Mouse (Mus musculus) CH12.LX (cell line): ENCODE results near the gene Btbd8. TPM values are rescaled to one million over a fixed set of nuclear protein-coding genes. Genes with fewer than 3 reads are reported as not detected.

Source experiments
- DNase-seq: peaks from one replicate; pipeline ENCODE4 v3.0.0-alpha.2; 2013; ENCODE audit errors: extremely low read depth
- H3K27ac ChIP-seq: 2 replicates; pipeline ENCODE4 v1.5.1; 2012; ENCODE audit warnings: low read depth, mild to moderate bottlenecking, control low read depth, moderate library complexity; ENCODE audit not compliant: insufficient read depth
- H3K27me3 ChIP-seq: replicated peaks from 2 replicates; pipeline ENCODE3; 2012; ENCODE audit warnings: inconsistent platforms
- H3K36me3 ChIP-seq, 2 experiments: replicated peaks in 1 of 2; 2 replicates each; pipeline versions ENCODE3 to v1.6.1; 2012; ENCODE audit warnings: inconsistent platforms in 1 of 2, low read length in 1 of 2, mild to moderate bottlenecking in 1 of 2, mixed read lengths in 1 of 2, moderate library complexity in 1 of 2; ENCODE audit not compliant: control insufficient read depth in 1 of 2, insufficient read depth in 1 of 2
- H3K4me1 ChIP-seq, 2 experiments: 2 replicates each; pipeline ENCODE4 v1.6.1; 2012; ENCODE audit warnings: inconsistent platforms in 1 of 2, moderate library complexity in 1 of 2; ENCODE audit not compliant: insufficient read depth in 2 of 2, control insufficient read depth in 1 of 2
- H3K4me2 ChIP-seq: 2 replicates; pipeline ENCODE4 v1.6.1; 2012; ENCODE audit warnings: low read depth, mild to moderate bottlenecking, control low read depth; ENCODE audit not compliant: poor library complexity, insufficient read depth, severe bottlenecking
- H3K4me3 ChIP-seq, 3 experiments: fragments of 150-350 bp in 1 of 3; sonication (generic) in 1 of 3; replicated peaks in 1 of 3; 2 replicates each; pipeline versions ENCODE3 to v1.5.1; 2011 to 2012; ENCODE audit warnings: low read depth in 2 of 3, low read length in 2 of 3, mild to moderate bottlenecking in 2 of 3, moderate library complexity in 2 of 3, control low read depth in 1 of 3, improper control_type of control experiment in 1 of 3, inconsistent platforms in 1 of 3, mixed read lengths in 1 of 3; ENCODE audit not compliant: poor library complexity in 1 of 3
- H3K79me2 ChIP-seq: replicated peaks from 2 replicates; pipeline ENCODE4 v1.6.1; 2012; ENCODE audit warnings: mild to moderate bottlenecking, moderate library complexity; ENCODE audit not compliant: control insufficient read depth, poor library complexity, insufficient read depth, severe bottlenecking; ENCODE audit errors: extremely low read depth
- H3K9ac ChIP-seq: 2 replicates; pipeline ENCODE4 v1.6.1; 2012; ENCODE audit warnings: low read depth, mild to moderate bottlenecking, control low read depth, moderate library complexity; ENCODE audit not compliant: insufficient read depth
- H3K9me3 ChIP-seq: replicated peaks from 2 replicates; pipeline ENCODE3; 2012; ENCODE audit warnings: low read length, inconsistent platforms, mixed read lengths
- BHLHE40 ChIP-seq: IDR thresholded peaks from 2 replicates; pipeline ENCODE4 v1.6.1; 2011; ENCODE audit warnings: mild to moderate bottlenecking, low read depth, low read length, improper control_type of control experiment
- CHD1 ChIP-seq: IDR thresholded peaks from 2 replicates; pipeline ENCODE4 v1.6.1; 2012; ENCODE audit warnings: low read depth, low read length, improper control_type of control experiment, inconsistent platforms
- CTCF ChIP-seq, 2 experiments: IDR thresholded peaks in 1 of 2; conservative IDR thresholded peaks in 1 of 2; 2 replicates each; pipeline ENCODE4 v1.5.1; 2011 to 2012; ENCODE audit warnings: low read depth in 2 of 2, low read length in 2 of 2, improper control_type of control experiment in 1 of 2, inconsistent platforms in 1 of 2, mild to moderate bottlenecking in 1 of 2, moderate library complexity in 1 of 2
- E2F4 ChIP-seq: IDR thresholded peaks from 2 replicates; pipeline ENCODE4 v1.6.1; 2011; ENCODE audit warnings: low read depth, low read length, improper control_type of control experiment; ENCODE audit not compliant: insufficient replicate concordance
- ELF1 ChIP-seq: IDR thresholded peaks from 2 replicates; pipeline ENCODE4 v1.6.1; 2014; ENCODE audit warnings: low read depth, mild to moderate bottlenecking, inconsistent platforms, low read length, improper control_type of control experiment
- EP300 ChIP-seq: IDR thresholded peaks from 2 replicates; pipeline ENCODE4 v1.6.1; 2011; ENCODE audit warnings: low read length, improper control_type of control experiment
- GABPA ChIP-seq: IDR thresholded peaks from 2 replicates; pipeline ENCODE4 v1.6.1; 2012; ENCODE audit warnings: low read depth, low read length, improper control_type of control experiment, inconsistent platforms; ENCODE audit not compliant: insufficient replicate concordance
- IRF4 ChIP-seq: IDR thresholded peaks from 2 replicates; pipeline ENCODE4 v1.6.1; 2014; ENCODE audit warnings: low read depth, mild to moderate bottlenecking, inconsistent platforms, low read length, improper control_type of control experiment
- JUN ChIP-seq: IDR thresholded peaks from 2 replicates; pipeline ENCODE4 v1.6.1; 2011; ENCODE audit warnings: low read depth, mild to moderate bottlenecking, low read length, improper control_type of control experiment, moderate library complexity; ENCODE audit not compliant: insufficient read depth
- MAFK ChIP-seq: IDR thresholded peaks from 2 replicates; pipeline ENCODE4 v1.6.1; 2011; ENCODE audit warnings: low read length, improper control_type of control experiment; ENCODE audit not compliant: insufficient replicate concordance
- MAX ChIP-seq: IDR thresholded peaks from 2 replicates; pipeline ENCODE4 v1.6.1; 2011; ENCODE audit warnings: low read length, improper control_type of control experiment
- MXI1 ChIP-seq: IDR thresholded peaks from 2 replicates; pipeline ENCODE4 v1.6.1; 2011; ENCODE audit warnings: mild to moderate bottlenecking, low read depth, low read length, improper control_type of control experiment
- MYC ChIP-seq: IDR thresholded peaks from 2 replicates; pipeline ENCODE4 v1.6.1; 2011; ENCODE audit warnings: low read depth, mild to moderate bottlenecking, improper control_type of control experiment, low read length
- NELFE ChIP-seq: IDR thresholded peaks from 2 replicates; pipeline ENCODE4 v1.6.1; 2011; ENCODE audit warnings: low read depth, low read length, improper control_type of control experiment
- PAX5 ChIP-seq: IDR thresholded peaks from 2 replicates; pipeline ENCODE4 v1.6.1; 2012; ENCODE audit warnings: low read length, inconsistent platforms, mixed read lengths
- POLR2AphosphoS2 ChIP-seq: IDR thresholded peaks from 2 replicates; pipeline ENCODE4 v1.6.1; 2011; ENCODE audit warnings: low read depth, low read length, improper control_type of control experiment
- RAD21 ChIP-seq: IDR thresholded peaks from 2 replicates; pipeline ENCODE4 v1.6.1; 2011; ENCODE audit warnings: low read depth, mild to moderate bottlenecking, low read length, improper control_type of control experiment, moderate library complexity
- RCOR1 ChIP-seq: conservative IDR thresholded peaks from 2 replicates; pipeline ENCODE4 v1.6.1; 2012; ENCODE audit warnings: low read depth, mild to moderate bottlenecking, inconsistent platforms, low read length, improper control_type of control experiment
- SIN3A ChIP-seq: IDR thresholded peaks from 2 replicates; pipeline ENCODE4 v1.6.1; 2012; ENCODE audit warnings: low read length, improper control_type of control experiment, inconsistent platforms
- SMC3 ChIP-seq: IDR thresholded peaks from 2 replicates; pipeline ENCODE4 v1.6.1; 2011; ENCODE audit warnings: low read depth, low read length, improper control_type of control experiment
- TBP ChIP-seq: conservative IDR thresholded peaks from 2 replicates; pipeline ENCODE4 v1.6.1; 2011; ENCODE audit warnings: low read depth, low read length, improper control_type of control experiment
- TCF12 ChIP-seq: IDR thresholded peaks from 2 replicates; pipeline ENCODE4 v1.6.1; 2014; ENCODE audit warnings: low read depth, mild to moderate bottlenecking, inconsistent platforms, low read length, improper control_type of control experiment
- UBTF ChIP-seq: IDR thresholded peaks from 2 replicates; pipeline ENCODE4 v1.6.1; 2012; ENCODE audit warnings: low read depth, mild to moderate bottlenecking, inconsistent platforms, low read length, improper control_type of control experiment, moderate library complexity
- USF1 ChIP-seq: IDR thresholded peaks from 2 replicates; pipeline ENCODE4 v1.6.1; 2014; ENCODE audit warnings: low read depth, mild to moderate bottlenecking, inconsistent platforms, low read length, improper control_type of control experiment
- ZC3H11A ChIP-seq: IDR thresholded peaks from 2 replicates; pipeline ENCODE4 v1.6.1; 2012; ENCODE audit warnings: low read depth, mild to moderate bottlenecking, inconsistent platforms, low read length, improper control_type of control experiment
- ZKSCAN1 ChIP-seq: IDR thresholded peaks from 2 replicates; pipeline ENCODE4 v1.6.1; 2012; ENCODE audit warnings: low read depth, inconsistent platforms, low read length, improper control_type of control experiment, borderline replicate concordance
- dilution Hi-C: fragments of 300-500 bp; cut with MboI; formaldehyde crosslinking; loops from 2 replicates; pipeline ENCODE4 v1.14.3; 2020; ENCODE audit warnings: low sequenced_read_pairs; ENCODE audit not compliant: extremely low pct_unique_long_range_greater_than_20kb, extremely low pct_ligation_motif_present
- in situ Hi-C: fragments of 300-500 bp; cut with MboI; formaldehyde crosslinking; loops from 3 replicates; pipeline ENCODE4 v1.14.3; 2019; ENCODE audit warnings: low sequenced_read_pairs, low pct_ligation_motif_present, low pct_unique_long_range_greater_than_20kb, mixed read lengths
- polyA plus RNA-seq: library from polyadenylated mRNA; unstranded; fragments of >175 nt; gene quantifications from 2 replicates; pipeline ENCODE4 v1.2.1, GENCODE M21; 2012; ENCODE audit warnings: low read depth; ENCODE audit not compliant: insufficient read length
- total RNA-seq, 2 experiments: library from RNA; depleted of rRNA; stranded (reverse); fragments of 300-350 nt in 1 of 2; fragments of >200 nt in 1 of 2; gene quantifications; 2 replicates each; pipeline ENCODE4 v1.2.3; 2012 to 2014

The Btbd8 gene
- total and polyA plus RNA-seq, 3 experiments = 5.1 to 5.9 (median 5.2) TPM

- in situ Hi-C loops (loop anchor here (5.0 to 25.0 kb wide), 2 partner anchors 178 to 528 kb away; no protein-coding TSS in a partner anchor), dilution Hi-C loops (no loop called here)
- H3K4me1 ChIP-seq = peaks cover 5 to 24% of the 10 kb centered on the region in 2 experiments; a peak in 3 of 4 replicates
- peaks cover 2 to 6% of the 10 kb centered on the region in 2 experiments for H3K36me3 ChIP-seq
- DNase-seq = no peak
- no peak overlapping the region for H3K27ac ChIP-seq
- no peak overlapping the region for H3K9ac ChIP-seq
- H3K4me2 ChIP-seq = no peak overlapping the region
- no peak overlapping the region for H3K4me3 ChIP-seq
- TF ChIP-seq CTCF (conservative IDR thresholded peaks at IDR 0.05 in 1 of 2, IDR thresholded peaks at IDR 0.05 in 1 of 2; ENCODE audit: low read depth in 2 of 2, low read length in 2 of 2) (no peak), NELFE (no peak), USF1 (no peak), TCF12 (no peak), UBTF (no peak), MAX (no peak), CHD1 (no peak), RCOR1 (no peak), SMC3 (no peak), PAX5 (no peak), RAD21 (no peak), EP300 (no peak), ELF1 (no peak), TBP (no peak)
- H3K9me3 ChIP-seq = no peaks in the 10 kb centered on the region
- no peaks in the 10 kb centered on the region for H3K79me2 ChIP-seq
- H3K27me3 ChIP-seq = no peaks in the 10 kb centered on the region
Measured at GRCm38 (mm10) chr5:107515453-107515852, 77.7 kb downstream of the Btbd8 start.

GRCm38 (mm10) chr5:107516087-107516486, 78.3 kb downstream of the Btbd8 start:
- no peaks in the 10 kb centered on the region for H3K9me3 ChIP-seq
- dilution Hi-C loops = no loop called here
- no peak for DNase-seq
- no peak overlapping the region for H3K4me2 ChIP-seq
- peaks cover 5 to 24% of the 10 kb centered on the region in 2 experiments; a peak in 3 of 4 replicates for H3K4me1 ChIP-seq
- in situ Hi-C loops = loop anchor here (5.0 to 25.0 kb wide), 2 partner anchors 179 to 529 kb away; no protein-coding TSS in a partner anchor
- H3K36me3 ChIP-seq = peaks cover 0 to 3% of the 10 kb centered on the region in 2 experiments
- TF ChIP-seq IRF4 = no peak
- no peak for TF ChIP-seq MXI1
- TF ChIP-seq CTCF (conservative IDR thresholded peaks at IDR 0.05 in 1 of 2, IDR thresholded peaks at IDR 0.05 in 1 of 2; ENCODE audit: low read depth in 2 of 2, low read length in 2 of 2) = no peak
- TF ChIP-seq MYC = no peak
- TF ChIP-seq E2F4 = no peak
- no peak for TF ChIP-seq MAFK
- TF ChIP-seq JUN = no peak
- TF ChIP-seq BHLHE40 = no peak
- TF ChIP-seq UBTF = no peak
- TF ChIP-seq GABPA = no peak
- no peak for TF ChIP-seq POLR2AphosphoS2
- no peak for TF ChIP-seq RAD21
- TF ChIP-seq EP300 = no peak
- TF ChIP-seq ZKSCAN1 = no peak
- no peak for TF ChIP-seq TCF12
- TF ChIP-seq MAX = no peak
- TF ChIP-seq RCOR1 = no peak
- TF ChIP-seq TBP = no peak
- no peak for TF ChIP-seq ZC3H11A
- no peak for TF ChIP-seq SIN3A
- TF ChIP-seq, all 38 proteins: peak for 0
- H3K9ac ChIP-seq = no peak overlapping the region
- no peaks in the 10 kb centered on the region for H3K27me3 ChIP-seq
- H3K4me3 ChIP-seq = no peak overlapping the region
- H3K79me2 ChIP-seq = no peaks in the 10 kb centered on the region
- no peak overlapping the region for H3K27ac ChIP-seq
